Mouse (Mus musculus) testis, adult 2 months (tissue): ENCODE data around the gene Arpc3.

Experiments
- CTCF ChIP-seq: fragments of 200-500 bp; IDR thresholded peaks from 2 replicates; pipeline ENCODE4 v1.5.1; 2012; ENCODE audit warnings: low read depth, mild to moderate bottlenecking, inconsistent platforms, low read length, moderate library complexity; ENCODE audit not compliant: control insufficient read depth, insufficient read depth, insufficient replicate concordance
- POLR2A ChIP-seq: fragments of 200-500 bp; IDR thresholded peaks from 2 replicates; pipeline ENCODE4 v1.6.1; 2012; ENCODE audit warnings: low read depth, mild to moderate bottlenecking, inconsistent platforms, low read length, moderate library complexity; ENCODE audit not compliant: control insufficient read depth

GRCm38 (mm10) chr5:122447857-122448256, 56.2 kb downstream of the Arpc3 start:
- TF ChIP-seq CTCF (no peak), POLR2A (no peak)
